Comparison of ENCODE assay signal across 12 mouse cellular contexts in genomic region chr10:8781876-8782372, GRCm38 (mm10).
"Had no signal": no experiment of that assay in that cellular context is flagged by ENCODE, and none has a peak within 500 bp of the region (broad histone marks: within the 10 kb centered on the region; RNA-seq: fewer than 3 reads in every experiment).

No protein-coding gene starts in this region.

- H3K9me3 ChIP-seq: liver, embryonic 15.5 days; lung, embryonic 15.5 days; megakaryocyte, embryonic 14.5 days; midbrain, embryonic 12.5 days had no signal

- H3K9ac ChIP-seq: liver, embryonic 15.5 days; lung, embryonic 15.5 days; midbrain, embryonic 12.5 days had no signal

- DNase-seq: kidney, adult 18-20 months; kidney, postnatal 10 days; kidney, postnatal 4 days; left cerebral cortex, postnatal 4 days; lung, postnatal 14 days; right cerebral cortex, postnatal 14 days; thymus, postnatal 36 days had no signal

- H3K4me1 ChIP-seq: megakaryocyte, embryonic 14.5 days had no signal

- H3K27ac ChIP-seq: liver, embryonic 15.5 days; lung, embryonic 15.5 days; macrophage; midbrain, embryonic 12.5 days had no signal

- H3K4me3 ChIP-seq: liver, embryonic 15.5 days; lung, embryonic 15.5 days; megakaryocyte, embryonic 14.5 days; midbrain, embryonic 12.5 days had no signal

- H3K4me2 ChIP-seq: liver, embryonic 15.5 days; lung, embryonic 15.5 days; midbrain, embryonic 12.5 days had no signal

- H3K27me3 ChIP-seq: liver, embryonic 15.5 days; lung, embryonic 15.5 days; megakaryocyte, embryonic 14.5 days; midbrain, embryonic 12.5 days had no signal
